ENCODE assay signal across 20 mouse cellular contexts in the genomic region with DNA sequence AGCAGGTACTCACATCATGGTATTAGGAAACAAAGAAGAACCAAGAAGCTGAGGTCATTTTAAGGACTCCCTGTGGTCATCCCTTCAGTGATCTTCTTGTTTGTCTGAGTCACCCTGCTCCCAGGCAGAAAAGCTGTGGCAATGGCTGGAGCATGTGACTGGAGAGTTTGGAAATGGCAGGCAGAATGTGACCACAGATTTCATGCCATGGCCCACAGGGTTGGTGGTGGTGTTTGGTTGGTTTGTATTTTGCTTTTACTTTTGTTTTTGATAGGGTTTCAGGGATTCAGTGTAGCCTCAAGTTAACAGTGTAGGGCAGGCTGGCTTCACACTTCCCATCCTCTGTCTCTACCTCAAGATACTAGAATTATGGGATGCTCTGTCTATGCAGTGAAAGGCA. TPM values are rescaled to one million over a fixed set of nuclear protein-coding genes. Genes with fewer than 3 reads are reported as not detected.
"Had no signal": no experiment of that assay in that cellular context is flagged by ENCODE, and none has a peak within 500 bp of the region (broad histone marks: within the 10 kb centered on the region; RNA-seq: fewer than 3 reads in every experiment).

No protein-coding gene starts in this region.

RNA-seq across cellular contexts. Expression of gene Ear10, which starts 5.1 kb away (rescaled TPM):
- total RNA-seq: layer of hippocampus, adult 18-20 months; layer of hippocampus, postnatal 14 days; left cerebral cortex, adult 8-10 months; left cerebral cortex, postnatal 14 days; left cerebral cortex, postnatal 4 days; midbrain, postnatal 0 days had no signal
- polyA plus RNA-seq: kidney, embryonic 16.5 days; limb, embryonic 12.5 days; limb, embryonic 15.5 days; liver, embryonic 11.5 days; liver, embryonic 14.5 days; lung, adult 2 months; lung, embryonic 16.5 days; midbrain, embryonic 10.5 days; midbrain, embryonic 14.5 days; midbrain, postnatal 0 days; neural tube, embryonic 12.5 days; neural tube, embryonic 15.5 days; stomach, embryonic 14.5 days; stomach, postnatal 0 days; thymus, adult 2 months had no signal

RNA-seq across cellular contexts. Expression of gene Gm8113, which starts 7.0 kb away (rescaled TPM):
- total RNA-seq: layer of hippocampus, adult 18-20 months had no signal

RNA-seq across cellular contexts. Expression of gene Ang5, which starts 38.7 kb away (rescaled TPM):
- total RNA-seq: layer of hippocampus, adult 18-20 months; layer of hippocampus, postnatal 14 days; left cerebral cortex, adult 8-10 months; left cerebral cortex, postnatal 14 days; left cerebral cortex, postnatal 4 days; midbrain, postnatal 0 days had no signal
- polyA plus RNA-seq: kidney, embryonic 16.5 days; limb, embryonic 12.5 days; limb, embryonic 15.5 days; liver, embryonic 11.5 days; liver, embryonic 14.5 days; lung, adult 2 months; lung, embryonic 16.5 days; midbrain, embryonic 10.5 days; midbrain, embryonic 14.5 days; midbrain, postnatal 0 days; neural tube, embryonic 12.5 days; neural tube, embryonic 15.5 days; stomach, embryonic 14.5 days; stomach, postnatal 0 days; thymus, adult 2 months had no signal

RNA-seq across cellular contexts. Expression of gene Ear1, which starts 42.9 kb away (rescaled TPM):
- total RNA-seq: layer of hippocampus, adult 18-20 months; layer of hippocampus, postnatal 14 days; left cerebral cortex, adult 8-10 months; left cerebral cortex, postnatal 14 days; left cerebral cortex, postnatal 4 days; midbrain, postnatal 0 days had no signal
- polyA plus RNA-seq: kidney, embryonic 16.5 days; limb, embryonic 12.5 days; lung, embryonic 16.5 days; midbrain, embryonic 10.5 days; midbrain, embryonic 14.5 days; midbrain, postnatal 0 days; neural tube, embryonic 12.5 days; stomach, embryonic 14.5 days had no signal
